Mouse (Mus musculus) naive thymus-derived CD4-positive, alpha-beta T cell, adult 2 months (primary cell): ENCODE measurements around the gene Rab34.

Experiments used
- DNase-seq: peaks from one replicate; pipeline ENCODE4 v3.0.0-alpha.2; 2011; ENCODE audit warnings: low read depth

The Rab34 gene

GRCm38 (mm10) chr11:78215709-78216317, 27.6 kb downstream of the Rab34 start:
- peak; percentile 73 for DNase-seq

GRCm38 (mm10) chr11:78223586-78223985, 35.4 kb downstream of the Rab34 start:
- no peak for DNase-seq

DNA sequence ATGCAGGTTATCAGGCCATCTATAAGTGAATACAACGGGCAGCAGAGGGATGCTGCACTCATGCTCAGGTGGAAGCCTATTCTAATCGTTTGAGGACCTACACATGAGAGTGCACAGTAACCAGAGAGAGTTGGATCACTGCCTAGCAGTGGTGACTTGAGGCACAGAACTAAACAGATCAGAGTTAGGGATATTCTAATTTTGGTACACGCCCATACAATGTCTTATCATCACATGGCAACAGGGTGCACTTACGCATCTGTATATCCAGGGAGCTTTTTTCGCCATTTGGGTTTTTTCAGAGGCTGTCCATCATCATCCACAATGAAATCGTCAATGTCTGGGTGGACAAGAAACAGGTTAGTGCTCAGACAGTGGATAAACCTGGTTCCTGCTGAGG, 43.3 kb downstream of the Rab34 start:
- DNase-seq: no peak

- DNase-seq: no peak
These were observed 52.1 kb downstream of the Rab34 start for GRCm38 (mm10) chr11:78240193-78240857.
